Mouse (Mus musculus): Measurements from ENCODE around the gene Sars. TPM values are rescaled to one million over a fixed set of nuclear protein-coding genes. Genes with fewer than 3 reads are reported as not detected.
A peak's percentile ranks its signal among the peaks of the same experiment; 100 is the strongest.

The Sars gene
- polyA plus RNA-seq (2016; fragmentation: Nextera tagmentation; extraction: Ambion mirVana) = 117 and 125 TPM in 2 replicates

GRCm38 (mm10) chr3:108444698-108445365 lies at the start of gene Sars:
TSS of gene Sars (minus strand) at chr3:108445209.
- under 1% methylated on average over 41 of the region's 41 CpGs for WGBS
- H3K4me1 ChIP-seq = peaks cover 19% of the 10 kb centered on the region
- DNase-seq (ENCODE audit: low spot score) = peak; percentile 94
- H3K27ac ChIP-seq = peak within 1 kb of the TSS; percentile 86
- no peaks in the 10 kb centered on the region for H3K27me3 ChIP-seq (ENCODE audit: low read depth, poor library complexity, severe bottlenecking)
- peaks cover 24% of the 10 kb centered on the region for H3K36me3 ChIP-seq
- H3K4me3 ChIP-seq = peak within 1 kb of the TSS; percentile 81
- no peaks in the 10 kb centered on the region for H3K9me3 ChIP-seq (replicated peaks)

- no peak overlapping the region for H3K4me3 ChIP-seq
- WGBS = 37% methylated on average over 3 of the region's 3 CpGs
- peaks cover under 1% of the 10 kb centered on the region; the same call in 1 of the 2 replicates for H3K4me1 ChIP-seq
- no peaks in the 10 kb centered on the region for H3K27me3 ChIP-seq (ENCODE audit: low read depth, poor library complexity, severe bottlenecking)
- no peaks in the 10 kb centered on the region for H3K9me3 ChIP-seq (replicated peaks)
- no peak for DNase-seq (ENCODE audit: low spot score)
- no peaks in the 10 kb centered on the region for H3K36me3 ChIP-seq
- no peak overlapping the region for H3K27ac ChIP-seq
These were observed 45.0 kb upstream of the Sars start for GRCm38 (mm10) chr3:108489968-108490367.

GRCm38 (mm10) chr3:108484749-108485148 lies 39.7 kb upstream of the Sars start:
- Histone ChIP-seq H3K9me3 (replicated peaks) (no peaks in the 10 kb centered on the region), H3K27ac (no peak overlapping the region), H3K4me3 (no peak overlapping the region), H3K27me3 (ENCODE audit: low read depth, poor library complexity, severe bottlenecking) (no peaks in the 10 kb centered on the region), H3K4me1 (no peaks in the 10 kb centered on the region), H3K36me3 (no peaks in the 10 kb centered on the region)
- 91% methylated on average over 4 of the region's 4 CpGs for WGBS
- DNase-seq (ENCODE audit: low spot score) = no peak

- WGBS = 93% methylated on average over 4 of the region's 4 CpGs
- Histone ChIP-seq H3K27me3 (ENCODE audit: low read depth, poor library complexity, severe bottlenecking) (no peaks in the 10 kb centered on the region), H3K4me1 (peaks cover 5% of the 10 kb centered on the region), H3K4me3 (no peak overlapping the region), H3K27ac (no peak overlapping the region), H3K9me3 (replicated peaks) (no peaks in the 10 kb centered on the region), H3K36me3 (no peaks in the 10 kb centered on the region)
- DNase-seq (ENCODE audit: low spot score) = no peak
These were observed 33.8 kb upstream of the Sars start for GRCm38 (mm10) chr3:108478800-108479199.

GRCm38 (mm10) chr3:108476761-108477619 lies 32.0 kb upstream of the Sars start:
- Histone ChIP-seq H3K27ac (no peak overlapping the region), H3K36me3 (no peaks in the 10 kb centered on the region), H3K9me3 (replicated peaks) (no peaks in the 10 kb centered on the region), H3K4me1 (peaks cover 5% of the 10 kb centered on the region), H3K4me3 (no peak overlapping the region), H3K27me3 (ENCODE audit: low read depth, poor library complexity, severe bottlenecking) (no peaks in the 10 kb centered on the region)
- WGBS = 73% methylated on average over 14 of the region's 14 CpGs
- no peak for DNase-seq (ENCODE audit: low spot score)

- 81% methylated on average over 5 of the region's 5 CpGs for WGBS
- no peaks in the 10 kb centered on the region for H3K9me3 ChIP-seq (replicated peaks)
- no peak overlapping the region for H3K27ac ChIP-seq
- no peak overlapping the region for H3K4me3 ChIP-seq
- H3K27me3 ChIP-seq (ENCODE audit: low read depth, poor library complexity, severe bottlenecking) = no peaks in the 10 kb centered on the region
- no peaks in the 10 kb centered on the region for H3K36me3 ChIP-seq
- peaks cover 5% of the 10 kb centered on the region for H3K4me1 ChIP-seq
- DNase-seq (ENCODE audit: low spot score) = no peak
These were observed 30.5 kb upstream of the Sars start for GRCm38 (mm10) chr3:108475496-108475895.

GRCm38 (mm10) chr3:108474969-108475368 lies 30.0 kb upstream of the Sars start:
- Histone ChIP-seq H3K9me3 (replicated peaks) (no peaks in the 10 kb centered on the region), H3K36me3 (no peaks in the 10 kb centered on the region), H3K4me1 (peaks cover 5% of the 10 kb centered on the region), H3K27ac (no peak overlapping the region), H3K27me3 (ENCODE audit: low read depth, poor library complexity, severe bottlenecking) (no peaks in the 10 kb centered on the region), H3K4me3 (no peak overlapping the region)
- 95% methylated on average over 7 of the region's 7 CpGs for WGBS
- DNase-seq (ENCODE audit: low spot score) = no peak

- 54% methylated on average over 8 of the region's 8 CpGs for WGBS
- Histone ChIP-seq H3K27me3 (ENCODE audit: low read depth, poor library complexity, severe bottlenecking) (no peaks in the 10 kb centered on the region), H3K36me3 (no peaks in the 10 kb centered on the region), H3K9me3 (replicated peaks) (no peaks in the 10 kb centered on the region), H3K27ac (no peak overlapping the region), H3K4me3 (no peak overlapping the region), H3K4me1 (peaks cover 8% of the 10 kb centered on the region; the same call in 1 of the 2 replicates)
- DNase-seq (ENCODE audit: low spot score) = peak; percentile 36
These were observed 22.8 kb upstream of the Sars start for GRCm38 (mm10) chr3:108467760-108468159.

GRCm38 (mm10) chr3:108466425-108466824 lies 21.4 kb upstream of the Sars start:
- no peak for DNase-seq (ENCODE audit: low spot score)
- no peak overlapping the region for H3K27ac ChIP-seq
- H3K27me3 ChIP-seq (ENCODE audit: low read depth, poor library complexity, severe bottlenecking) = no peaks in the 10 kb centered on the region
- no peaks in the 10 kb centered on the region for H3K36me3 ChIP-seq
- no peaks in the 10 kb centered on the region for H3K9me3 ChIP-seq (replicated peaks)
- H3K4me3 ChIP-seq = no peak overlapping the region
- WGBS = 89% methylated on average over 6 of the region's 6 CpGs
- H3K4me1 ChIP-seq = peaks cover 8% of the 10 kb centered on the region; the same call in 1 of the 2 replicates

- Histone ChIP-seq H3K27me3 (ENCODE audit: low read depth, poor library complexity, severe bottlenecking) (no peaks in the 10 kb centered on the region), H3K36me3 (no peaks in the 10 kb centered on the region), H3K4me3 (no peak overlapping the region), H3K4me1 (no peaks in the 10 kb centered on the region; the same call in 1 of the 2 replicates), H3K27ac (no peak overlapping the region), H3K9me3 (replicated peaks) (no peaks in the 10 kb centered on the region)
- DNase-seq (ENCODE audit: low spot score) = no peak
- 44% methylated on average over 10 of the region's 10 CpGs for WGBS
These were observed 13.9 kb upstream of the Sars start for GRCm38 (mm10) chr3:108458866-108459265.

- no peak for DNase-seq (ENCODE audit: low spot score)
- Histone ChIP-seq H3K27me3 (ENCODE audit: low read depth, poor library complexity, severe bottlenecking) (no peaks in the 10 kb centered on the region), H3K4me3 (no peak overlapping the region), H3K4me1 (no peaks in the 10 kb centered on the region; the same call in 1 of the 2 replicates), H3K36me3 (no peaks in the 10 kb centered on the region), H3K27ac (no peak overlapping the region), H3K9me3 (replicated peaks) (no peaks in the 10 kb centered on the region)
- WGBS = 70% methylated on average over 14 of the region's 14 CpGs
These were observed 13.4 kb upstream of the Sars start for GRCm38 (mm10) chr3:108458380-108458779.

GRCm38 (mm10) chr3:108454172-108454571 lies 9.2 kb upstream of the Sars start:
- Histone ChIP-seq H3K4me1 (no peaks in the 10 kb centered on the region; the same call in 1 of the 2 replicates), H3K36me3 (no peaks in the 10 kb centered on the region), H3K9me3 (replicated peaks) (no peaks in the 10 kb centered on the region), H3K4me3 (no peak overlapping the region), H3K27ac (no peak overlapping the region), H3K27me3 (ENCODE audit: low read depth, poor library complexity, severe bottlenecking) (no peaks in the 10 kb centered on the region)
- no peak for DNase-seq (ENCODE audit: low spot score)
- 87% methylated on average over 1 of the region's 1 CpGs for WGBS

GRCm38 (mm10) chr3:108451969-108452368 lies 7.0 kb upstream of the Sars start:
- H3K36me3 ChIP-seq = no peaks in the 10 kb centered on the region
- WGBS = 86% methylated on average over 2 of the region's 2 CpGs
- H3K27ac ChIP-seq = no peak overlapping the region
- DNase-seq (ENCODE audit: low spot score) = no peak
- no peaks in the 10 kb centered on the region for H3K27me3 ChIP-seq (ENCODE audit: low read depth, poor library complexity, severe bottlenecking)
- no peaks in the 10 kb centered on the region for H3K9me3 ChIP-seq (replicated peaks)
- no peaks in the 10 kb centered on the region for H3K4me1 ChIP-seq
- no peak overlapping the region for H3K4me3 ChIP-seq
